In genomic region chr11:108527725-108528363, GRCm38 (mm10) we compare ENCODE assay signal across 23 mouse cellular contexts.
DNase-seq lines count a peak whose midpoint lies in the region; ATAC-seq and TF ChIP-seq lines count a peak whose summit lies in the region.
"Had no signal": no experiment of that assay in that cellular context is flagged by ENCODE, and none has a peak within 500 bp of the region (broad histone marks: within the 10 kb centered on the region; RNA-seq: fewer than 3 reads in every experiment).

No protein-coding gene starts in this region.

- no peak overlapping the region for H3K4me2 ChIP-seq in limb, embryonic 11.5 days (ENCODE audit: low read depth, severe bottlenecking)
- no peak overlapping the region for H3K4me2 ChIP-seq in intestine, postnatal 0 days (replicated peaks; ENCODE audit: low read depth)
- H3K4me2 ChIP-seq: heart, embryonic 11.5 days; hindbrain, embryonic 12.5 days had no signal

- ATAC-seq in limb, embryonic 11.5 days (ENCODE audit: insufficient number of reproducible peaks, low FRiP score, low TSS enrichment, low read depth), result no peak
- ATAC-seq in intestine, postnatal 0 days, result peak; percentile 80
- ATAC-seq: activated CD4-positive, CD25-positive, alpha-beta regulatory T cell, adult 4 months; forebrain, postnatal 0 days had no signal

- H3K27ac ChIP-seq in limb, embryonic 11.5 days (replicated peaks; ENCODE audit: low read depth, low read length), result no peak overlapping the region
- no peak overlapping the region for H3K27ac ChIP-seq in limb, embryonic 10.5 days
- H3K27ac ChIP-seq in intestine, postnatal 0 days (ENCODE audit: low read depth, low read length), result no peak overlapping the region
- H3K27ac ChIP-seq: forebrain, embryonic 10.5 days; gastrocnemius, adult 2 months; hindbrain, embryonic 12.5 days had no signal

- no peaks in the 10 kb centered on the region for H3K9me3 ChIP-seq in limb, embryonic 11.5 days (ENCODE audit: control insufficient read depth, low read length)
- H3K9me3 ChIP-seq in limb, embryonic 10.5 days (replicated peaks), result no peaks in the 10 kb centered on the region
- H3K9me3 ChIP-seq in intestine, postnatal 0 days (ENCODE audit: control insufficient read depth), result no peaks in the 10 kb centered on the region
- H3K9me3 ChIP-seq: forebrain, embryonic 10.5 days; G1E; hindbrain, embryonic 12.5 days had no signal

- no peaks in the 10 kb centered on the region for H3K27me3 ChIP-seq in limb, embryonic 11.5 days (ENCODE audit: control insufficient read depth, insufficient read depth, low read length)
- H3K27me3 ChIP-seq in limb, embryonic 10.5 days (ENCODE audit: low read depth, poor library complexity, severe bottlenecking), result no peaks in the 10 kb centered on the region
- no peaks in the 10 kb centered on the region for H3K27me3 ChIP-seq in intestine, postnatal 0 days (replicated peaks; ENCODE audit: control insufficient read depth, insufficient read depth, low read length)
- H3K27me3 ChIP-seq: hindbrain, embryonic 12.5 days had no signal

- H3K36me3 ChIP-seq in limb, embryonic 11.5 days (ENCODE audit: control insufficient read depth, insufficient read depth, low read length), result no peaks in the 10 kb centered on the region
- no peaks in the 10 kb centered on the region for H3K36me3 ChIP-seq in limb, embryonic 10.5 days
- no peaks in the 10 kb centered on the region for H3K36me3 ChIP-seq in intestine, postnatal 0 days (ENCODE audit: control insufficient read depth, insufficient read depth)
- H3K36me3 ChIP-seq: forebrain, embryonic 10.5 days; G1E; hindbrain, embryonic 12.5 days had no signal

- no peaks in the 10 kb centered on the region for H3K4me1 ChIP-seq in limb, embryonic 11.5 days (ENCODE audit: control insufficient read depth, insufficient read depth, low read length)
- peaks cover 14% of the 10 kb centered on the region for H3K4me1 ChIP-seq in limb, embryonic 10.5 days
- H3K4me1 ChIP-seq in intestine, postnatal 0 days (replicated peaks; ENCODE audit: control insufficient read depth, insufficient read depth, low read length), result no peaks in the 10 kb centered on the region
- H3K4me1 ChIP-seq: hindbrain, embryonic 12.5 days had no signal

- H3K9ac ChIP-seq in limb, embryonic 11.5 days (ENCODE audit: low read length), result no peak overlapping the region
- no peak overlapping the region for H3K9ac ChIP-seq in intestine, postnatal 0 days (ENCODE audit: low read depth, low read length)
- H3K9ac ChIP-seq: forebrain, postnatal 0 days; hindbrain, embryonic 12.5 days had no signal

- 22% methylated on average over 5 of the region's 5 CpGs for WGBS in limb, embryonic 11.5 days
- 35% methylated on average over 5 of the region's 5 CpGs for WGBS in limb, embryonic 10.5 days
- WGBS in intestine, postnatal 0 days, result 25% methylated on average over 5 of the region's 5 CpGs

- DNase-seq in embryo, embryonic 11 days, result peak; percentile 25
- no peak for DNase-seq in embryo, embryonic 9.5 days (ENCODE audit: extremely low spot score)
- DNase-seq in limb, embryonic 11.5 days (ENCODE audit: low spot score), result peak; percentile 25
- no peak for DNase-seq in limb, embryonic 10.5 days (ENCODE audit: low spot score)
- DNase-seq in brain, embryonic 14.5 days (ENCODE audit: low read depth), result peak; percentile 17
- DNase-seq in adrenal gland, postnatal 4 days (ENCODE audit: low spot score in 2 of 2), result no peak
- DNase-seq: adrenal gland, postnatal 14 days; cerebellum, adult 11-12 months; cerebellum, postnatal 36 days; forebrain, postnatal 0 days; gastrocnemius, adult 2 months; heart, postnatal 10 days; kidney, adult 18-20 months; lung, adult 2 months; lung, postnatal 36 days; right cerebral cortex, adult 18-20 months; thymus, postnatal 25 days had no signal

- no peak for TF ChIP-seq CTCF in brain, embryonic 14.5 days (IDR thresholded peaks at IDR 0.05; ENCODE audit: borderline replicate concordance, extremely low read depth, insufficient read depth, insufficient read length)
- no peak for TF ChIP-seq CTCF in intestine, postnatal 0 days (IDR thresholded peaks at IDR 0.05; ENCODE audit: low read depth)

- no peak overlapping the region for H3K4me3 ChIP-seq in limb, embryonic 11.5 days (ENCODE audit: low read depth, low read length)
- H3K4me3 ChIP-seq in limb, embryonic 10.5 days, result no peak overlapping the region
- H3K4me3 ChIP-seq in intestine, postnatal 0 days (ENCODE audit: low read depth, low read length), result no peak overlapping the region
- H3K4me3 ChIP-seq: forebrain, embryonic 10.5 days; gastrocnemius, adult 2 months; hindbrain, embryonic 12.5 days had no signal

- no peak for TF ChIP-seq POLR2A in brain, embryonic 14.5 days (IDR thresholded peaks at IDR 0.05; ENCODE audit: borderline replicate concordance, extremely low read depth, insufficient read depth, insufficient read length, poor library complexity, severe bottlenecking)

Comparison
In these comparisons a context has a peak if more than half of its experiments do, and no peak if none do; other contexts are left out.
1. DNase-seq: peak in embryo, embryonic 11 days (single experiment), limb, embryonic 11.5 days (single experiment) and brain, embryonic 14.5 days (single experiment); none in embryo, embryonic 9.5 days (single experiment), limb, embryonic 10.5 days (single experiment) and adrenal gland, postnatal 4 days (0 of 2).